Mouse (Mus musculus) CH12.LX (cell line): Measurements from ENCODE around the gene Them7.

Experiments used
- CTCF ChIP-seq, 2 experiments: IDR thresholded peaks in 1 of 2; conservative IDR thresholded peaks in 1 of 2; 2 replicates each; pipeline ENCODE4 v1.5.1; 2011 to 2012; ENCODE audit warnings: low read depth in 2 of 2, low read length in 2 of 2, improper control_type of control experiment in 1 of 2, inconsistent platforms in 1 of 2, mild to moderate bottlenecking in 1 of 2, moderate library complexity in 1 of 2
- EP300 ChIP-seq: IDR thresholded peaks from 2 replicates; pipeline ENCODE4 v1.6.1; 2011; ENCODE audit warnings: low read length, improper control_type of control experiment
- KAT2A ChIP-seq: IDR thresholded peaks from 2 replicates; pipeline ENCODE4 v1.6.1; 2012; ENCODE audit warnings: low read length, improper control_type of control experiment, inconsistent platforms; ENCODE audit not compliant: insufficient replicate concordance
- MAX ChIP-seq: IDR thresholded peaks from 2 replicates; pipeline ENCODE4 v1.6.1; 2011; ENCODE audit warnings: low read length, improper control_type of control experiment
- MYC ChIP-seq: IDR thresholded peaks from 2 replicates; pipeline ENCODE4 v1.6.1; 2011; ENCODE audit warnings: low read depth, mild to moderate bottlenecking, improper control_type of control experiment, low read length
- POLR2A ChIP-seq: IDR thresholded peaks from 2 replicates; pipeline ENCODE4 v1.6.1; 2011; ENCODE audit warnings: low read depth, mild to moderate bottlenecking, improper control_type of control experiment, low read length
- POLR2AphosphoS2 ChIP-seq: IDR thresholded peaks from 2 replicates; pipeline ENCODE4 v1.6.1; 2011; ENCODE audit warnings: low read depth, low read length, improper control_type of control experiment
- SMC3 ChIP-seq: IDR thresholded peaks from 2 replicates; pipeline ENCODE4 v1.6.1; 2011; ENCODE audit warnings: low read depth, low read length, improper control_type of control experiment
- UBTF ChIP-seq: IDR thresholded peaks from 2 replicates; pipeline ENCODE4 v1.6.1; 2012; ENCODE audit warnings: low read depth, mild to moderate bottlenecking, inconsistent platforms, low read length, improper control_type of control experiment, moderate library complexity
- ZC3H11A ChIP-seq: IDR thresholded peaks from 2 replicates; pipeline ENCODE4 v1.6.1; 2012; ENCODE audit warnings: low read depth, mild to moderate bottlenecking, inconsistent platforms, low read length, improper control_type of control experiment
- ZKSCAN1 ChIP-seq: IDR thresholded peaks from 2 replicates; pipeline ENCODE4 v1.6.1; 2012; ENCODE audit warnings: low read depth, inconsistent platforms, low read length, improper control_type of control experiment, borderline replicate concordance

DNA sequence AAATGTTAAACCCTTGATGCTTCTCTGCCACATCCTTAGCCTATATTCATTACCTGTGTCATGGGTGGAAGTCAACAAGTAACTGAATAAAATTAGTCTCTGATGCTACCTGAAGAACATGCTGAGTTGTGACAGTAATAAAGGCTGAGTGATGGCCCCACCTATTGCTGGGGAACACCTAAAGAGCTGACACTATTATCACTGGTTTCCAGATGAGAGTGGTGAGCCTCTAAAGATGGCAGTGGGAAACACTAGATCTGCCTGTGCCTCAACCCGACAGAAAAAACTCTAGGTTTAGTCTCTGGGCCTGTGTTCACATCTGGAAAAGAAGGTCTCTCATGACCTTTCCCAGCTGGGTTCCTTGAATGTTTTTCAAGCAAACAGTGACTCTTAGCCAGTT lies 155.6 kb downstream of the Them7 start:
- no peak for TF ChIP-seq EP300
- no peak for TF ChIP-seq KAT2A
- TF ChIP-seq ZKSCAN1 = no peak
- TF ChIP-seq POLR2A = no peak
- TF ChIP-seq MAX = no peak
- no peak for TF ChIP-seq SMC3
- TF ChIP-seq POLR2AphosphoS2 = no peak
- TF ChIP-seq ZC3H11A = no peak
- TF ChIP-seq MYC = no peak
- TF ChIP-seq UBTF = no peak
- TF ChIP-seq CTCF (conservative IDR thresholded peaks at IDR 0.05 in 1 of 2, IDR thresholded peaks at IDR 0.05 in 1 of 2; ENCODE audit: low read depth in 2 of 2, low read length in 2 of 2) = no peak
